Mouse (Mus musculus) bone marrow, adult 2 months (tissue): ENCODE measurements around the gene Slc22a5.

Source experiments
- CTCF ChIP-seq: fragments of 200-500 bp; IDR thresholded peaks from 2 replicates; pipeline ENCODE4 v1.5.1; 2011; ENCODE audit warnings: low read length, control low read depth; ENCODE audit not compliant: control insufficient read depth, insufficient read depth
- POLR2A ChIP-seq: fragments of 200-500 bp; IDR thresholded peaks from 2 replicates; pipeline ENCODE4 v1.6.1; 2011; ENCODE audit warnings: low read depth, mild to moderate bottlenecking, control low read depth, low read length, borderline replicate concordance; ENCODE audit not compliant: control insufficient read depth

- TF ChIP-seq CTCF (peak; percentile 55; the same call in 1 of the 2 replicates), POLR2A (no peak)
Measured at GRCm38 (mm10) chr11:53839147-53839546, 52.3 kb downstream of the Slc22a5 start.
